Mouse (Mus musculus): ENCODE results near the gene Insl3. TPM values are rescaled to one million over a fixed set of nuclear protein-coding genes. Genes with fewer than 3 reads are reported as not detected.

The Insl3 gene
- polyA plus RNA-seq, 1 experiment from 2014 or later: 0.37 TPM

Other genes with a start within 250 kb of the Insl3 start
- gene Abhd8, start 225.6 kb upstream of the Insl3 start, polyA plus RNA-seq (2014; fragmentation: Nextera tagmentation; extraction: Ambion mirVana): 38.5 and 40.0 TPM in 2 replicates
- gene Mrpl34, start 224.3 kb upstream of the Insl3 start, polyA plus RNA-seq (2014; fragmentation: Nextera tagmentation; extraction: Ambion mirVana): 231 and 239 TPM in 2 replicates
- 143 and 155 TPM in 2 replicates for gene Dda1, start 220.0 kb upstream of the Insl3 start, polyA plus RNA-seq (2014; fragmentation: Nextera tagmentation; extraction: Ambion mirVana)
- 5.1 and 5.8 TPM in 2 replicates for gene Ano8, start 203.3 kb upstream of the Insl3 start, polyA plus RNA-seq (2014; fragmentation: Nextera tagmentation; extraction: Ambion mirVana)
- 3.7 and 3.8 TPM in 2 replicates for gene Gtpbp3, start 201.1 kb upstream of the Insl3 start, polyA plus RNA-seq (2014; fragmentation: Nextera tagmentation; extraction: Ambion mirVana)
- gene Plvap, start 177.5 kb upstream of the Insl3 start, polyA plus RNA-seq (2014; fragmentation: Nextera tagmentation; extraction: Ambion mirVana): 35.3 and 37.2 TPM in 2 replicates
- gene Ccdc194, start 163.5 kb upstream of the Insl3 start, polyA plus RNA-seq (2014; fragmentation: Nextera tagmentation; extraction: Ambion mirVana): 0.51 and 0.71 TPM in 2 replicates
- 2.2 and 5.7 TPM in 2 replicates for gene Bst2, start 151.8 kb upstream of the Insl3 start, polyA plus RNA-seq (2014; fragmentation: Nextera tagmentation; extraction: Ambion mirVana)
- 54.3 and 61.1 TPM in 2 replicates for gene Mvb12a, start 146.3 kb upstream of the Insl3 start, polyA plus RNA-seq (2014; fragmentation: Nextera tagmentation; extraction: Ambion mirVana)
- gene Tmem221, start 130.3 kb upstream of the Insl3 start, polyA plus RNA-seq (2014; fragmentation: Nextera tagmentation; extraction: Ambion mirVana): 0.28 and 0.47 TPM in 2 replicates
- not detected in 2 replicates for gene Nxnl1, start 122.6 kb upstream of the Insl3 start, polyA plus RNA-seq (2014; fragmentation: Nextera tagmentation; extraction: Ambion mirVana)
- 13.7 and 18.2 TPM in 2 replicates for gene Slc27a1, start 120.3 kb upstream of the Insl3 start, polyA plus RNA-seq (2014; fragmentation: Nextera tagmentation; extraction: Ambion mirVana)
- 228 TPM in 2 replicates for gene Pgls, start 97.0 kb upstream of the Insl3 start, polyA plus RNA-seq (2014; fragmentation: Nextera tagmentation; extraction: Ambion mirVana)
- gene Fam129c, start 91.6 kb upstream of the Insl3 start, polyA plus RNA-seq (2014; fragmentation: Nextera tagmentation; extraction: Ambion mirVana): 3.3 and 3.6 TPM in 2 replicates
- 41.3 and 42.5 TPM in 2 replicates for gene Colgalt1, start 78.2 kb upstream of the Insl3 start, polyA plus RNA-seq (2014; fragmentation: Nextera tagmentation; extraction: Ambion mirVana)
- 7.3 and 9.1 TPM in 2 replicates for gene Unc13a, start 17.5 kb upstream of the Insl3 start, polyA plus RNA-seq (2014; fragmentation: Nextera tagmentation; extraction: Ambion mirVana)
- gene Jak3, start 12.9 kb upstream of the Insl3 start, polyA plus RNA-seq (2014; fragmentation: Nextera tagmentation; extraction: Ambion mirVana): 0.99 and 1.4 TPM in 2 replicates
- gene B3gnt3, start 12.6 kb downstream of the Insl3 start, polyA plus RNA-seq (2014; fragmentation: Nextera tagmentation; extraction: Ambion mirVana): 0.36 and 0.45 TPM in 2 replicates
- gene Fcho1, start 36.5 kb downstream of the Insl3 start, polyA plus RNA-seq (2014; fragmentation: Nextera tagmentation; extraction: Ambion mirVana): 13.6 and 15.0 TPM in 2 replicates
- 6.6 and 8.2 TPM in 2 replicates for gene Zfp709, start 192.8 kb downstream of the Insl3 start, polyA plus RNA-seq (2014; fragmentation: Nextera tagmentation; extraction: Ambion mirVana)
- 9.1 and 12.4 TPM in 2 replicates for gene Zfp882, start 219.4 kb downstream of the Insl3 start, polyA plus RNA-seq (2014; fragmentation: Nextera tagmentation; extraction: Ambion mirVana)
- gene Zfp617, start 219.4 kb downstream of the Insl3 start, polyA plus RNA-seq (2014; fragmentation: Nextera tagmentation; extraction: Ambion mirVana): 40.2 and 43.5 TPM in 2 replicates

Data from hindbrain, embryonic 11.5 days (tissue).